Mouse (Mus musculus): ENCODE results near the gene Dab2ip. TPM values are rescaled to one million over a fixed set of nuclear protein-coding genes. Genes with fewer than 3 reads are reported as not detected.
A peak's percentile ranks its signal among the peaks of the same experiment; 100 is the strongest.

Gene Dab2ip
- total and polyA plus RNA-seq, 3 experiments = 34.5 to 47.9 (median 45.6) TPM

DNA sequence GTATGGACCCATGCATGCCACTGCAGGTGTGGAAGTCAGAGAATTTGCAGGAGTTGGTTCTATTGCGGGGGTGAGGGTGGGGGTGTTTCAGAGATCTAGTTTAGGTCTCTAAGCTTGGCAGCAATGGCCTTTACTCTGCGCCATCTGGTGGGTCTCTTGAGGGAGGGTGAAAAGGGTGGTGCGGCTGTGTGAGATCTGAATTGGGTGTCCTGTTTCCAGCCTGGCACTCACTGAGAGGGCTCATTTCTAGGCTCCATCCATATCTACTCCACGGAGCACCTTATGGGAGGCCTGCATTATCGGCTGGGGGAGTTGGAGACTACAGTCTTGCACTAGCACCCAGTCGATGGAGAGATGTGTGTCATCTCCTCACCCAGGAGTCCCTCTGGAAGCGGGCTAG, 60.9 kb downstream of the Dab2ip start:
- H3K27ac ChIP-seq = peak overlapping the region; percentile 45
- no peak overlapping the region for H3K4me3 ChIP-seq
- whole genome bisulfite sequencing = 75% methylated on average over 7 of the region's 7 CpGs
- TF ChIP-seq CTCF (IDR thresholded peaks at IDR 0.05) = no peak
- TF ChIP-seq POLR2A (IDR thresholded peaks at IDR 0.05; ENCODE audit: insufficient read depth, low read depth, low read length) = no peak
- no peak for TF ChIP-seq EP300 (IDR thresholded peaks at IDR 0.05; ENCODE audit: insufficient read depth, low read depth, low read length)
- H3K9ac ChIP-seq (ENCODE audit: low read depth, low read length) = no peak overlapping the region
- peaks cover 1% of the 10 kb centered on the region; the same call in 1 of the 2 replicates for H3K79me2 ChIP-seq (replicated peaks; ENCODE audit: control insufficient read depth, insufficient read depth, low read length)
- H3K27me3 ChIP-seq (ENCODE audit: control insufficient read depth, insufficient read depth, low read length) = no peaks in the 10 kb centered on the region
- DNase-seq = no peak
- intact Hi-C loops (cut with DNase I) = loop anchor here (2.0 kb wide), 1 partner anchor 24 kb away; no protein-coding TSS in a partner anchor
- H3K36me3 ChIP-seq (ENCODE audit: control insufficient read depth, insufficient read depth, low read length) = no peaks in the 10 kb centered on the region
- H3K4me1 ChIP-seq (ENCODE audit: control insufficient read depth, insufficient read depth, low read length) = peaks cover 40% of the 10 kb centered on the region

DNA sequence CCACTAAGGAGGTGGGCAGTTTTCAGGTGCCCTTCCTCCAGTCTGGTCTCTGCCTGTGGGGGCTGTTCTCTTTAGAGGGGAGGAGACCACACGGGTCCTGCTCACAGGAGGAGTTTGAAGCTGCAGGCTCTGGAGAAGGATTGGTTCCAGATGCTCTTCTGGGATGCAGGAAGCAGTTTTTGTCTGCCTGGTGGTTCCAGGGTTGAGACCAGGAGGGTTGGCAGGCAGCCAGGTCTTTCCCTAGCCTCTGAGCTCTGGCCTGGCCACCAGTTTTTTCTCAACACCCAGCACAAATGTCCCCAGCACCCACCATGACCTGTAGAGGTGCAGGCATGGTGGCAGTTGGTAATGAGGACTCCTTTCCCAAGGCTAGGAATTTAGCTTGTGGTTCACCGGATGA, 61.5 kb downstream of the Dab2ip start:
- Histone ChIP-seq H3K36me3 (ENCODE audit: control insufficient read depth, insufficient read depth, low read length) (no peaks in the 10 kb centered on the region), H3K4me1 (ENCODE audit: control insufficient read depth, insufficient read depth, low read length) (peaks cover 37% of the 10 kb centered on the region), H3K79me2 (replicated peaks; ENCODE audit: control insufficient read depth, insufficient read depth, low read length) (peaks cover 3% of the 10 kb centered on the region; the same call in 1 of the 2 replicates), H3K27me3 (ENCODE audit: control insufficient read depth, insufficient read depth, low read length) (no peaks in the 10 kb centered on the region), H3K4me3 (no peak overlapping the region), H3K27ac (peak overlapping the region; percentile 45), H3K9ac (ENCODE audit: low read depth, low read length) (no peak overlapping the region)
- TF ChIP-seq POLR2A (IDR thresholded peaks at IDR 0.05; ENCODE audit: insufficient read depth, low read depth, low read length) (no peak), EP300 (IDR thresholded peaks at IDR 0.05; ENCODE audit: insufficient read depth, low read depth, low read length) (no peak), CTCF (IDR thresholded peaks at IDR 0.05) (no peak)
- 52% methylated on average over 2 of the region's 2 CpGs for WGBS
- intact Hi-C loops (cut with DNase I) = loop anchor here (2.0 kb wide), 1 partner anchor 25 kb away; no protein-coding TSS in a partner anchor
- DNase-seq = peak in 1 of 2 experiments; percentile 41

DNA sequence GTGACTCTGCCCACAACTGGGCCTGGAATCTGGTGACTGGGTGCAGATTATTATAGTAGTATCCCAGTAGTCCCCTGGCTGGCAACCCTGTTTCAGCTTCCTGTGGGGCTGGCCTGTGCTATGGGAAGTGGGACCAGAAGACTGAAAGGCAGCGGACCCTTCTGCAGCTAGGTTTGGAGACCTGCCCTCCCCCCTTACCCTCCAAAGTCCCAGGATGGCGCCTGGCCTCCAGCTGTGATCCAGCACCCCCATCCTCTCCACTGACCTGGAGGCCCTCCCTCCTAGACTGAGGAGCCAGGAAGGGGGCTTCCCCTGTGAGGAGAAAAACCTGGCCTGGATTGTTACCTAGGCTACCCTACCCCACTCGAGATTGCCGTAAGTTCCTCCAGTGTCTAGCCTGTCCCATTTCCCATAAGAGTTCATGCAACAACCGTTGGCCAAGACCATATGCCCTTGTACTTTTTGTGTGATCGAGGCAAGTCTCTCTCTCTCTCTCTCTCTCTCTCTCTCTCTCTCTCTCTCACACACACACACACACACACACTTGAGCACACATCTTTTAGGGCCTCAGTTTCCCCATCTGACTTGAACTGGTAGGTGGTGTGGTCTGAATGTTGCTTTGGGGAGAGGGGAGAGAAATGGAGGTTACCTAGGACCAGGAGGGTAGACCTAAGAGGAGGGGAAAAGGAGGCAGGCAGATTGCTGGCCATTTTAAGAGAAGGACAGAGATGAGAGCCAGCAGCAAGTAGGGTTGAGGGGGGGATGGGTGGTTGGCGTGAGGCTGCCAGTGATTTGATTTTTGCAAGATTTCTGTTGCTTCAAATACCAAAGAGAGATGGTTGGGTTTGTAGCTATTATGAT, 62.5 kb downstream of the Dab2ip start:
- TF ChIP-seq EP300 (IDR thresholded peaks at IDR 0.05; ENCODE audit: insufficient read depth, low read depth, low read length) = no peak
- no peak for TF ChIP-seq CTCF (IDR thresholded peaks at IDR 0.05)
- no peak for TF ChIP-seq POLR2A (IDR thresholded peaks at IDR 0.05; ENCODE audit: insufficient read depth, low read depth, low read length)
- no peak overlapping the region for H3K4me3 ChIP-seq
- H3K9ac ChIP-seq (ENCODE audit: low read depth, low read length) = no peak overlapping the region
- peak overlapping the region; percentile 33 for H3K27ac ChIP-seq
- peaks cover 3% of the 10 kb centered on the region; the same call in 1 of the 2 replicates for H3K79me2 ChIP-seq (replicated peaks; ENCODE audit: control insufficient read depth, insufficient read depth, low read length)
- H3K4me1 ChIP-seq (ENCODE audit: control insufficient read depth, insufficient read depth, low read length) = peaks cover 33% of the 10 kb centered on the region
- intact Hi-C loops (cut with DNase I) = no loop called here
- H3K27me3 ChIP-seq (ENCODE audit: control insufficient read depth, insufficient read depth, low read length) = no peaks in the 10 kb centered on the region
- WGBS = 54% methylated on average over 7 of the region's 7 CpGs
- H3K36me3 ChIP-seq (ENCODE audit: control insufficient read depth, insufficient read depth, low read length) = no peaks in the 10 kb centered on the region
- no peak for DNase-seq

DNA sequence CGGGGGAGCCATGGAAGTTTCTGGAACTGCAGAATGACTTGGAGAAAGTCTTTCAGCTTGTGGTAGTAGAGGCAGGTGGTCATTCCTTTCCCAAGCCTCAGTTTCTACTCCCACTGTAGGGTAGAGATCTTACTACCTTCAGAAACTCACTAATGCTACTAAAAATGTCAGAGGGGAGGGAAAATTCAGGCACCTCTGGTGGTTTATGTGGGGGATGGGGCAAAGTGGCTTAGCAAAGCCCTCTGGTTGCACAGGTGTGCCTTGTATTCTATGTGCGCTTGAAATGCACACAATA, 63.1 kb downstream of the Dab2ip start:
- 89% methylated on average over 2 of the region's 2 CpGs for WGBS
- peak overlapping the region; percentile 91 for H3K27ac ChIP-seq
- TF ChIP-seq EP300 (IDR thresholded peaks at IDR 0.05; ENCODE audit: insufficient read depth, low read depth, low read length) (no peak), POLR2A (IDR thresholded peaks at IDR 0.05; ENCODE audit: insufficient read depth, low read depth, low read length) (no peak), CTCF (IDR thresholded peaks at IDR 0.05) (no peak)
- no peak overlapping the region for H3K9ac ChIP-seq (ENCODE audit: low read depth, low read length)
- H3K79me2 ChIP-seq (replicated peaks; ENCODE audit: control insufficient read depth, insufficient read depth, low read length) = peaks cover 3% of the 10 kb centered on the region; the same call in 1 of the 2 replicates
- intact Hi-C loops (cut with DNase I) = no loop called here
- H3K4me3 ChIP-seq = peak overlapping the region; percentile 69
- H3K4me1 ChIP-seq (ENCODE audit: control insufficient read depth, insufficient read depth, low read length) = peaks cover 30% of the 10 kb centered on the region
- H3K27me3 ChIP-seq (ENCODE audit: control insufficient read depth, insufficient read depth, low read length) = no peaks in the 10 kb centered on the region
- H3K36me3 ChIP-seq (ENCODE audit: control insufficient read depth, insufficient read depth, low read length) = no peaks in the 10 kb centered on the region
- DNase-seq = no peak

DNA sequence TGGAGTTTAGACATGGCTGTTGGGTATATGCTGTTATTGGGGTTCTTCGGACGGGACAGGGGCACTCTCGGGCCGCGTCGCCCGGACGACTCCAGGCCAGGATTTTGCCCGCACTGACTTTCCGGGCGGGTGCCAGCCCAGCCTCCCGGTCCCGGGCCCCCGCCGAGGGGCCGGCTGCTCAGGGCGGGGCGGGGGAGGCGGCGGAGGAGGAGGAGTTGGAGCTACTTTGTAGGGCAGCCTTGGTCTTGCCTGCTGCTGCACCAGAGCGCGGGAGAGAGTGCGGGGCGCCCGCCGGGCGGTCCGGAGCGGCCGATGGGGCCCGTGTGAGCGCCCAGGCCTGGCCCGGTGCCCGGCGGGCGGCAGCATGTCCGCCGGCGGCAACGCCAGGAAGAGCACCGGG, 63.7 kb downstream of the Dab2ip start:
- TF ChIP-seq EP300 (IDR thresholded peaks at IDR 0.05; ENCODE audit: insufficient read depth, low read depth, low read length) = no peak
- TF ChIP-seq POLR2A (IDR thresholded peaks at IDR 0.05; ENCODE audit: insufficient read depth, low read depth, low read length) = peak; percentile 60
- under 1% methylated on average over 41 of the region's 41 CpGs for WGBS
- Histone ChIP-seq H3K79me2 (replicated peaks; ENCODE audit: control insufficient read depth, insufficient read depth, low read length) (peaks cover 3% of the 10 kb centered on the region; the same call in 1 of the 2 replicates), H3K27me3 (ENCODE audit: control insufficient read depth, insufficient read depth, low read length) (no peaks in the 10 kb centered on the region), H3K4me3 (peak overlapping the region; percentile 69), H3K4me1 (ENCODE audit: control insufficient read depth, insufficient read depth, low read length) (peaks cover 26% of the 10 kb centered on the region), H3K27ac (peak overlapping the region; percentile 91), H3K9ac (ENCODE audit: low read depth, low read length) (peak overlapping the region; percentile 84), H3K36me3 (ENCODE audit: control insufficient read depth, insufficient read depth, low read length) (no peaks in the 10 kb centered on the region)
- DNase-seq = peak; percentile 78 to 82
- intact Hi-C loops (cut with DNase I) = loop anchor here (2.0 kb wide), 1 partner anchor 33 kb away; no protein-coding TSS in a partner anchor
